Comparison of ENCODE assay signal across 11 mouse cellular contexts in genomic region chr14:74903047-74903446, GRCm38 (mm10). TPM values are rescaled to one million over a fixed set of nuclear protein-coding genes. Genes with fewer than 3 reads are reported as not detected.
DNase-seq lines count a peak whose midpoint lies in the region; ATAC-seq lines count a peak whose summit lies in the region.
"Had no signal": no experiment of that assay in that cellular context is flagged by ENCODE, and none has a peak within 500 bp of the region (broad histone marks: within the 10 kb centered on the region; RNA-seq: fewer than 3 reads in every experiment).

No protein-coding gene starts in this region.

- peak; percentile 62 for DNase-seq in ovary, adult 18-20 months (ENCODE audit: low spot score)
- no peak for DNase-seq in ovary, postnatal 10 days (ENCODE audit: low spot score)
- DNase-seq in gastrocnemius, postnatal 36 days: peak; percentile 51 to 63
- peak; percentile 66 to 72 for DNase-seq in heart, postnatal 36 days
- peak; percentile 87 for DNase-seq in skeletal muscle tissue, adult 2 months (ENCODE audit: low read depth, low spot score)
- no peak for DNase-seq in right cerebral cortex, adult 18-20 months
- DNase-seq in right cerebral cortex, postnatal 14 days: no peak
- DNase-seq: cerebellum, postnatal 25 days; retina, postnatal 1 day; thymus, postnatal 36 days had no signal

- intact Hi-C loops in gastrocnemius, postnatal 36 days (cut with DNase I): no loop called here
- intact Hi-C loops in heart, postnatal 36 days (cut with DNase I): loop anchor here (5.0 kb wide), 2 partner anchors 36 to 44 kb away; partner anchors contain the start of gene Lrch1

- ATAC-seq in activated CD4-positive, CD25-positive, alpha-beta regulatory T cell, adult 4 months: no peak

RNA-seq across cellular contexts. Expression of gene Lrch1, which starts 44.6 kb away (rescaled TPM):
- total RNA-seq in gastrocnemius, postnatal 36 days (2021): 1 to 10 TPM; 3.1 to 4.0 TPM
- total RNA-seq in heart, postnatal 36 days (2021): 10 to 100 TPM; 16.2 to 17.5 TPM
- polyA plus RNA-seq in activated CD4-positive, CD25-positive, alpha-beta regulatory T cell, adult 4 months (2017; shearing (Covaris generic)): 10 to 100 TPM; 24.1 to 24.4 TPM

Comparison
In these comparisons a context has a peak if more than half of its experiments do, and no peak if none do; other contexts are left out.
1. DNase-seq: peak in ovary, adult 18-20 months (single experiment), gastrocnemius, postnatal 36 days (2 of 2), heart, postnatal 36 days (2 of 2) and skeletal muscle tissue, adult 2 months (single experiment); none in ovary, postnatal 10 days (single experiment), right cerebral cortex, adult 18-20 months (single experiment) and right cerebral cortex, postnatal 14 days (single experiment).